In the genomic region with DNA sequence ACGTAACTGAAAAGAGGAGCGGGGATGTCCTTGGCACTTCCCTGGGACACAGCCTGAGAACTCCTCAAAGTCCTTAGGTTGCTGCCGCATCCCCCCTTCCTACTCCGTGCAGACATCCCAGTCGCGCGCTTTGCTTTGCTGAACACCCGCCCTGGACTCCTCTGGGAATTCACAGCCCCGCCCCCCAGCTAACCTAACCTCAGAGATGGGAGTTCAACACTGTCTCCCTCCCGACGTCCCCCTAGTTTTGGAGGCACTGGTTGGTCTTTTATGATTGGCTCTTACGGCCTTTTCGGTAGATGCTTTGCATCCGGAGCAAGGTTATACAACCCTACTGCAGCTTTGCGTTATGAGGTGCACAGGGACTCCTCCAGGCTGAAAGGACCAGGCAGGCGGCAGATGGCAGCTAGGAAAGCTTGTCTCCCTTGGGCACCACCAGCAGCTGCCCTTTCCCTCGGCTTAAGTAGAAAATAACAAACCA, we compare ENCODE assay signal across 8 mouse cellular contexts. TPM values are rescaled to one million over a fixed set of nuclear protein-coding genes. Genes with fewer than 3 reads are reported as not detected.
DNase-seq lines count a peak whose midpoint lies in the region; ATAC-seq and TF ChIP-seq lines count a peak whose summit lies in the region.

No protein-coding gene starts in this region.

- peak; percentile 85 for DNase-seq in ES-CJ7 (ENCODE audit: low read depth, low spot score)
- peak; percentile 92 for DNase-seq in cerebellum, adult 11-12 months
- DNase-seq in forebrain, postnatal 0 days: peak; percentile 19
- DNase-seq in kidney, adult 9 months: peak; percentile 31
- DNase-seq in liver, embryonic 13.5 days: no peak

- under 1% methylated on average over 17 of the region's 17 CpGs for WGBS in forebrain, postnatal 0 days
- 2% methylated on average over 17 of the region's 17 CpGs for WGBS in liver, embryonic 13.5 days (ENCODE audit: insufficient replicate concordance)
- WGBS in olfactory bulb, adult 2 months: 1% methylated on average over 17 of the region's 17 CpGs

- H3K4me3 ChIP-seq in forebrain, postnatal 0 days (ENCODE audit: low read depth, low read length): peak overlapping the region; percentile 51
- H3K4me3 ChIP-seq in liver, embryonic 13.5 days (replicated peaks): peak overlapping the region; percentile 41; the same call in 1 of the 2 replicates
- peak overlapping the region; percentile 50 for H3K4me3 ChIP-seq in olfactory bulb, adult 2 months (ENCODE audit: insufficient read depth, low read depth, low read length)

- H3K36me3 ChIP-seq in forebrain, postnatal 0 days (ENCODE audit: insufficient read depth): no peaks in the 10 kb centered on the region
- no peaks in the 10 kb centered on the region for H3K36me3 ChIP-seq in liver, embryonic 13.5 days

- H3K9me3 ChIP-seq in forebrain, postnatal 0 days (ENCODE audit: low read length): no peaks in the 10 kb centered on the region
- no peaks in the 10 kb centered on the region for H3K9me3 ChIP-seq in liver, embryonic 13.5 days (replicated peaks)

- H3K27me3 ChIP-seq in forebrain, postnatal 0 days (ENCODE audit: insufficient read depth, low read length): peaks cover 43% of the 10 kb centered on the region
- peaks cover 54% of the 10 kb centered on the region for H3K27me3 ChIP-seq in liver, embryonic 13.5 days

- no peak for TF ChIP-seq POLR2A in olfactory bulb, adult 2 months (IDR thresholded peaks at IDR 0.05; ENCODE audit: insufficient read depth, low read depth, low read length)

- ATAC-seq in forebrain, postnatal 0 days: peak; percentile 20; the same call in 1 of the 2 replicates
- ATAC-seq in liver, embryonic 13.5 days (ENCODE audit: low read depth): no peak
- ATAC-seq in erythroid progenitor cell, adult 5-6 weeks (replicated peaks; ENCODE audit: low FRiP score, poor library complexity, severe bottlenecking): no peak
- ATAC-seq in CD4-positive, CD25-positive, alpha-beta regulatory T cell, adult 4 months: no peak

- no peak for TF ChIP-seq CTCF in forebrain, postnatal 0 days (IDR thresholded peaks at IDR 0.05; ENCODE audit: low read depth)
- no peak for TF ChIP-seq CTCF in olfactory bulb, adult 2 months (IDR thresholded peaks at IDR 0.05; ENCODE audit: insufficient read depth, low read depth, low read length)

- H3K4me2 ChIP-seq in forebrain, postnatal 0 days (ENCODE audit: low read depth): peak overlapping the region; percentile 99
- H3K4me2 ChIP-seq in liver, embryonic 13.5 days: peak overlapping the region; percentile 56

- H3K9ac ChIP-seq in forebrain, postnatal 0 days: no peak overlapping the region
- no peak overlapping the region for H3K9ac ChIP-seq in liver, embryonic 13.5 days

- H3K27ac ChIP-seq in forebrain, postnatal 0 days (ENCODE audit: low read depth, low read length): no peak overlapping the region
- no peak overlapping the region for H3K27ac ChIP-seq in liver, embryonic 13.5 days
- no peak overlapping the region for H3K27ac ChIP-seq in olfactory bulb, adult 2 months (ENCODE audit: insufficient read depth, low read depth, low read length)

- peaks cover 10% of the 10 kb centered on the region for H3K4me1 ChIP-seq in forebrain, postnatal 0 days (ENCODE audit: insufficient read depth)
- H3K4me1 ChIP-seq in liver, embryonic 13.5 days (replicated peaks): peaks cover 8% of the 10 kb centered on the region; the same call in 1 of the 2 replicates
- H3K4me1 ChIP-seq in olfactory bulb, adult 2 months (ENCODE audit: control insufficient read depth, insufficient read depth, low read length): peaks cover 14% of the 10 kb centered on the region

RNA-seq across cellular contexts. Expression of a gene that starts 0.8 kb away (rescaled TPM):
- total RNA-seq in forebrain, postnatal 0 days (2014; rRNA removed): 0.67 and 1.2 TPM in 2 replicates
- 0.40 and 0.84 TPM in 2 replicates for polyA plus RNA-seq in forebrain, postnatal 0 days (2015; fragmentation: Nextera tagmentation; extraction: Ambion mirVana)
- 0.15 and 0.17 TPM in 2 replicates for polyA plus RNA-seq in liver, embryonic 13.5 days (2015; fragmentation: Nextera tagmentation; extraction: Ambion mirVana)
- polyA plus RNA-seq in olfactory bulb, adult 2 months (2012; ENCODE audit: insufficient read depth, insufficient read length, low replicate concordance, missing spikeins): not detected in 2 replicates
- not detected in 2 replicates for total RNA-seq in erythroid progenitor cell, adult 5-6 weeks (2015; ENCODE audit: low replicate concordance)
- total RNA-seq in erythroid progenitor cell, adult 5-6 weeks (2017; ENCODE audit: low replicate concordance): not detected in 2 replicates
- polyA plus RNA-seq in CD4-positive, CD25-positive, alpha-beta regulatory T cell, adult 4 months (2017; shearing (Covaris generic)): 1 to 10 TPM in 1 of 2 experiments, under 1 TPM in 1; 0.87 to 2.0 TPM
